Mouse (Mus musculus) left cerebral cortex, postnatal 14 days (tissue): Measurements from ENCODE around the gene Metap1d. TPM values are rescaled to one million over a fixed set of nuclear protein-coding genes. Genes with fewer than 3 reads are reported as not detected.

Experiments
- total RNA-seq, 2 experiments: library from RNA; stranded (reverse); gene quantifications; 2 replicates each; pipeline ENCODE4 v1.2.3; 2021

Metap1d gene
- total RNA-seq, 2 experiments from 2014 or later = 14.4 to 14.6 TPM

Other genes with a start within 250 kb of the Metap1d start
- gene Dync1i2, start 241.6 kb upstream of the Metap1d start, total RNA-seq = 100 to 1,000 TPM; 137 to 146 TPM
- gene Slc25a12, start 85.5 kb upstream of the Metap1d start, total RNA-seq = 100 to 1,000 TPM; 163 to 173 TPM
- gene Hat1, start 64.3 kb upstream of the Metap1d start, total RNA-seq = 10 to 100 TPM; 15.6 to 19.1 TPM
- 10 to 100 TPM; 20.7 to 24.2 TPM for gene Dlx1, start 74.8 kb downstream of the Metap1d start, total RNA-seq
- 1 to 10 TPM; 4.7 to 6.9 TPM for gene Dlx2, start 93.5 kb downstream of the Metap1d start, total RNA-seq